Mouse (Mus musculus): Measurements from ENCODE around the gene Syncrip.

- TF ChIP-seq ZKSCAN1 (IDR thresholded peaks at IDR 0.05; ENCODE audit: low read depth, low read length) (no peak), POLR2AphosphoS5 (IDR thresholded peaks at IDR 0.05; ENCODE audit: borderline replicate concordance, low read depth, low read length) (no peak), CHD2 (IDR thresholded peaks at IDR 0.05; ENCODE audit: low read length) (no peak), CTCF (IDR thresholded peaks at IDR 0.05 in 2 of 3, conservative IDR thresholded peaks at IDR 0.05 in 1 of 3; ENCODE audit: control insufficient read depth in 1 of 3, insufficient read depth in 1 of 3, low read depth in 2 of 3, low read length in 3 of 3, poor library complexity in 1 of 3, severe bottlenecking in 1 of 3) (no peak), POLR2A (IDR thresholded peaks at IDR 0.05; ENCODE audit: control insufficient read depth in 1 of 2, insufficient read depth in 1 of 2, low read depth in 1 of 2, low read length in 2 of 2, poor library complexity in 1 of 2) (no peak), USF2 (IDR thresholded peaks at IDR 0.05; ENCODE audit: borderline replicate concordance in 1 of 2, insufficient read depth in 1 of 2, low read depth in 1 of 2, low read length in 2 of 2) (no peak), JUND (IDR thresholded peaks at IDR 0.05; ENCODE audit: low read depth, low read length) (no peak), GATA1 (IDR thresholded peaks at IDR 0.05; ENCODE audit: low read depth, low read length) (0 out of 2 replicates have a peak, but pooled peaks have one; percentile 20), NELFE (IDR thresholded peaks at IDR 0.05; ENCODE audit: low read depth, low read length) (no peak), E2F4 (IDR thresholded peaks at IDR 0.05; ENCODE audit: borderline replicate concordance, low read depth, low read length) (no peak), ZNF384 (IDR thresholded peaks at IDR 0.05; ENCODE audit: low read depth, low read length) (0 out of 2 replicates have a peak, but pooled peaks have one; percentile 5), EP300 (IDR thresholded peaks at IDR 0.05; ENCODE audit: low read depth in 1 of 2, low read length in 2 of 2) (no peak), BHLHE40 (IDR thresholded peaks at IDR 0.05; ENCODE audit: borderline replicate concordance, low read depth, low read length) (no peak), USF1 (IDR thresholded peaks at IDR 0.05; ENCODE audit: low read depth, low read length) (no peak)
Observed at GRCm38 (mm10) chr9:88529979-88530580, 47.7 kb upstream of the Syncrip start.

All from MEL (cell line).